Mouse (Mus musculus): ENCODE data around the gene Cdh13. TPM values are rescaled to one million over a fixed set of nuclear protein-coding genes. Genes with fewer than 3 reads are reported as not detected.
A peak's percentile ranks its signal among the peaks of the same experiment; 100 is the strongest.

Gene Cdh13
- polyA plus RNA-seq, 1 experiment from 2014 or later, result 101 TPM

DNA sequence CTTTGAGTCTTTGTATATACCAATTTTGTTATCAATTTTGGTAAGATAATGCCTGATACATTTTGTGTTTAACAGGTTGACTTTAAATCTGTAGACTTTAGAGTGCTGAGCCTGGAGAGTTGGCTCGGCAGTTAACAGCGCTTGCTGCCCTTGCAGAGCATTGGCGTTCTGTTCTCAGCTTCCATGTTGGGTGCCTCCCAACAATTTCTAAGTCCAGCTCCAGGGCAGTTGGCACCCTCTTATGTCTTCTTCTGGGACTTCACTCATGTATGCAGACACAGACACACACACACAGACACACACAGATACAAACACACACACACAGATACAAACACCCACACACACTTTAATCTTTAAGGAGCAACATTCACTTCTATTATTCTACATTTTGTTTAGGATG, 672.6 kb downstream of the Cdh13 start:
- H3K27me3 ChIP-seq (replicated peaks; ENCODE audit: control insufficient read depth, insufficient read depth, low read length), result no peaks in the 10 kb centered on the region
- H3K4me2 ChIP-seq (ENCODE audit: low read length), result no peak overlapping the region
- no peak overlapping the region for H3K4me3 ChIP-seq (ENCODE audit: low read depth, low read length)
- H3K9ac ChIP-seq (ENCODE audit: low read length), result no peak overlapping the region
- DNase-seq (ENCODE audit: low spot score) (no peak), ATAC-seq (no peak)
- no peaks in the 10 kb centered on the region for H3K4me1 ChIP-seq (ENCODE audit: control insufficient read depth, insufficient read depth, low read length)
- H3K9me3 ChIP-seq (replicated peaks; ENCODE audit: control insufficient read depth, low read length), result no peaks in the 10 kb centered on the region
- no peak overlapping the region for H3K27ac ChIP-seq (ENCODE audit: low read depth, low read length)
- no peaks in the 10 kb centered on the region for H3K36me3 ChIP-seq (ENCODE audit: control insufficient read depth, insufficient read depth, low read length)
- 84% methylated on average over 3 of the region's 3 CpGs for WGBS

- Histone ChIP-seq H3K27ac (ENCODE audit: low read depth, low read length) (no peak overlapping the region; the same call in 1 of the 2 replicates), H3K9ac (ENCODE audit: low read length) (no peak overlapping the region), H3K4me1 (ENCODE audit: control insufficient read depth, insufficient read depth, low read length) (no peaks in the 10 kb centered on the region), H3K9me3 (replicated peaks; ENCODE audit: control insufficient read depth, low read length) (no peaks in the 10 kb centered on the region), H3K27me3 (replicated peaks; ENCODE audit: control insufficient read depth, insufficient read depth, low read length) (no peaks in the 10 kb centered on the region), H3K4me3 (ENCODE audit: low read depth, low read length) (no peak overlapping the region), H3K36me3 (ENCODE audit: control insufficient read depth, insufficient read depth, low read length) (no peaks in the 10 kb centered on the region), H3K4me2 (ENCODE audit: low read length) (no peak overlapping the region)
- 72% methylated on average over 15 of the region's 15 CpGs for WGBS
- ATAC-seq, result no peak
- DNase-seq (ENCODE audit: low spot score), result peak; percentile 51
Observed at GRCm38 (mm10) chr8:118961877-118962545, 678.5 kb downstream of the Cdh13 start.

- Histone ChIP-seq H3K4me2 (ENCODE audit: low read length) (no peak overlapping the region), H3K27me3 (replicated peaks; ENCODE audit: control insufficient read depth, insufficient read depth, low read length) (no peaks in the 10 kb centered on the region), H3K27ac (ENCODE audit: low read depth, low read length) (no peak overlapping the region), H3K4me1 (ENCODE audit: control insufficient read depth, insufficient read depth, low read length) (no peaks in the 10 kb centered on the region), H3K9ac (ENCODE audit: low read length) (no peak overlapping the region), H3K4me3 (ENCODE audit: low read depth, low read length) (no peak overlapping the region), H3K9me3 (replicated peaks; ENCODE audit: control insufficient read depth, low read length) (no peaks in the 10 kb centered on the region), H3K36me3 (ENCODE audit: control insufficient read depth, insufficient read depth, low read length) (no peaks in the 10 kb centered on the region)
- ATAC-seq, result no peak
- DNase-seq (ENCODE audit: low spot score), result no peak
- 88% methylated on average over 15 of the region's 15 CpGs for WGBS
Observed at GRCm38 (mm10) chr8:118965101-118965840, 681.7 kb downstream of the Cdh13 start.

DNA sequence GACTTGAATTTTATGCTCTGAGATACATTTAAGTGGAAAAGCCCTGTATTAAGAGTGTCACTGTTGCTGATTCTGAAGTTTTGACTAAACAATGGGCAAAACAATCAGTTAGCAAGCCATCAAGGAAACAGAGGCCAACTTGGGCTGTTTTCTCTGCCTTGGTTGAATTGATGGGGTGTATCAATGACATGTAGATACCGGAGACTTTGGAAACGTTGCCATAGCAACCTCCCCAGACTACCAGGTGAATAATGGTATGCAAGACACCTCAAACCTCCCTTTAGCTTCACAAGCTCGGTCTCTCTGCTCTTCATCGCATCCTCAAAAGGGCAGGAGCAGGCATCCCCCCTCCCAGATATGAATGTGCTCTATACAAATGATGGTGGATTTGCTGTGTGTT, 685.4 kb downstream of the Cdh13 start:
- no peaks in the 10 kb centered on the region for H3K4me1 ChIP-seq (ENCODE audit: control insufficient read depth, insufficient read depth, low read length)
- no peaks in the 10 kb centered on the region for H3K27me3 ChIP-seq (replicated peaks; ENCODE audit: control insufficient read depth, insufficient read depth, low read length)
- no peak overlapping the region for H3K27ac ChIP-seq (ENCODE audit: low read depth, low read length)
- 77% methylated on average over 4 of the region's 4 CpGs for WGBS
- no peaks in the 10 kb centered on the region for H3K9me3 ChIP-seq (replicated peaks; ENCODE audit: control insufficient read depth, low read length)
- ATAC-seq (no peak), DNase-seq (ENCODE audit: low spot score) (peak; percentile 39)
- no peaks in the 10 kb centered on the region for H3K36me3 ChIP-seq (ENCODE audit: control insufficient read depth, insufficient read depth, low read length)
- H3K9ac ChIP-seq (ENCODE audit: low read length), result no peak overlapping the region
- H3K4me2 ChIP-seq (ENCODE audit: low read length), result no peak overlapping the region
- no peak overlapping the region for H3K4me3 ChIP-seq (ENCODE audit: low read depth, low read length)

- Histone ChIP-seq H3K27ac (ENCODE audit: low read depth, low read length) (no peak overlapping the region), H3K9me3 (replicated peaks; ENCODE audit: control insufficient read depth, low read length) (no peaks in the 10 kb centered on the region), H3K4me1 (ENCODE audit: control insufficient read depth, insufficient read depth, low read length) (no peaks in the 10 kb centered on the region), H3K4me3 (ENCODE audit: low read depth, low read length) (no peak overlapping the region), H3K4me2 (ENCODE audit: low read length) (no peak overlapping the region), H3K36me3 (ENCODE audit: control insufficient read depth, insufficient read depth, low read length) (no peaks in the 10 kb centered on the region), H3K27me3 (replicated peaks; ENCODE audit: control insufficient read depth, insufficient read depth, low read length) (no peaks in the 10 kb centered on the region), H3K9ac (ENCODE audit: low read length) (no peak overlapping the region)
- ATAC-seq (no peak), DNase-seq (ENCODE audit: low spot score) (peak; percentile 43)
- 22% methylated on average over 5 of the region's 5 CpGs for WGBS
Observed at GRCm38 (mm10) chr8:118979800-118980199, 696.3 kb downstream of the Cdh13 start.

DNA sequence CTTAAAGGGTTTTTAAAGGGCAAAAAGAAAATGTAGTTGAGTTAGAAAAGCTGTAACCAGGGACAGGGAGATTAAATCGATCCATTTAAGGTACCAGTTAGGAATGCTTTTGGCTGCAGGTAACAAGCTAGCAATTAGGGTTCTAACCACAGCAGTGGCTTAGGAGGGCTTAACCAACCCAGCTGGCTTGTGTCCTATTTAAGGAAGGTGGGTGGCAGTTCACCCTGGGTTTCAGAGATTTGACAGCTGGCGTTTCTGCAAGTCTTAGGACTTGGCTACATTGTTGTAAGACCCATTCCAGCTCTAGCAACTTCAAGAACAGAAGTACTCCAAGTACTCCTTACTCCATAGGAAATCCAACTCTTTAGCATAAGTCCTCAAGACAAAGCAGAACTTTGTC, 700.2 kb downstream of the Cdh13 start:
- Histone ChIP-seq H3K4me2 (ENCODE audit: low read length) (no peak overlapping the region), H3K36me3 (ENCODE audit: control insufficient read depth, insufficient read depth, low read length) (no peaks in the 10 kb centered on the region), H3K27me3 (replicated peaks; ENCODE audit: control insufficient read depth, insufficient read depth, low read length) (no peaks in the 10 kb centered on the region), H3K9ac (ENCODE audit: low read length) (no peak overlapping the region), H3K27ac (ENCODE audit: low read depth, low read length) (no peak overlapping the region), H3K4me3 (ENCODE audit: low read depth, low read length) (no peak overlapping the region), H3K9me3 (replicated peaks; ENCODE audit: control insufficient read depth, low read length) (no peaks in the 10 kb centered on the region), H3K4me1 (ENCODE audit: control insufficient read depth, insufficient read depth, low read length) (no peaks in the 10 kb centered on the region)
- ATAC-seq, result no peak
- no peak for DNase-seq (ENCODE audit: low spot score)
- 78% methylated on average over 2 of the region's 2 CpGs for WGBS

DNA sequence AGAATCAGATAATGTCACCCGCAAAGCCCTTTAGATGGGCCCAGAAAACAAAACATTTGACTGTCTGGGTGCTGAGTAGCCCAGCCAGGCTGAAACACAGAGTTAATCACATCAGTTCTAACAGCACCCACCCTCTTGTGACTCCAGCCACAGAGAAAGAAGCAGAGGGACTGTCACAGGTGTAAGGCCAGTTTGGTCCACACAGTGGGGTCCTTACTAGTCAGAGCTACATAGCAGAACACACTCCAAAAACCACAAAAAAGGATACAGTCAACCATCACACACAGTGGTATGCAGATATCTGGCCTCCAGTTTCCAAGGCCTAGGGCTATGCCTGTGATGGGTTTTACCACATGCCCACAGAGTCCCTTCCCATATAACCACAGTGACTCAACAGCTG, 703.3 kb downstream of the Cdh13 start:
- Histone ChIP-seq H3K9me3 (replicated peaks; ENCODE audit: control insufficient read depth, low read length) (0 out of 2 replicates have a peak, but pooled peaks cover 2% of the 10 kb centered on the region), H3K4me2 (ENCODE audit: low read length) (no peak overlapping the region), H3K9ac (ENCODE audit: low read length) (no peak overlapping the region), H3K27ac (ENCODE audit: low read depth, low read length) (no peak overlapping the region), H3K36me3 (ENCODE audit: control insufficient read depth, insufficient read depth, low read length) (no peaks in the 10 kb centered on the region), H3K27me3 (replicated peaks; ENCODE audit: control insufficient read depth, insufficient read depth, low read length) (no peaks in the 10 kb centered on the region), H3K4me1 (ENCODE audit: control insufficient read depth, insufficient read depth, low read length) (no peaks in the 10 kb centered on the region), H3K4me3 (ENCODE audit: low read depth, low read length) (no peak overlapping the region)
- ATAC-seq, result no peak
- 87% methylated on average over 1 of the region's 1 CpGs for WGBS
- DNase-seq (ENCODE audit: low spot score), result no peak

- peak; percentile 74 for ATAC-seq
Observed at GRCm38 (mm10) chr8:118995641-118996188, 712.2 kb downstream of the Cdh13 start.

GRCm38 (mm10) chr8:119000595-119000994, 717.1 kb downstream of the Cdh13 start:
- Histone ChIP-seq H3K27ac (ENCODE audit: low read depth, low read length) (no peak overlapping the region), H3K4me1 (ENCODE audit: control insufficient read depth, insufficient read depth, low read length) (no peaks in the 10 kb centered on the region), H3K27me3 (replicated peaks; ENCODE audit: control insufficient read depth, insufficient read depth, low read length) (no peaks in the 10 kb centered on the region), H3K9me3 (replicated peaks; ENCODE audit: control insufficient read depth, low read length) (no peaks in the 10 kb centered on the region), H3K4me3 (ENCODE audit: low read depth, low read length) (no peak overlapping the region), H3K36me3 (ENCODE audit: control insufficient read depth, insufficient read depth, low read length) (no peaks in the 10 kb centered on the region), H3K9ac (ENCODE audit: low read length) (no peak overlapping the region), H3K4me2 (ENCODE audit: low read length) (no peak overlapping the region)
- DNase-seq (ENCODE audit: low spot score), result no peak
- WGBS, result 76% methylated on average over 1 of the region's 1 CpGs
- no peak for ATAC-seq

More at GRCm38 (mm10) chr8:118995641-118996188, 712.2 kb downstream of the Cdh13 start:
- Histone ChIP-seq H3K27ac (ENCODE audit: low read depth, low read length) (no peak overlapping the region), H3K36me3 (ENCODE audit: control insufficient read depth, insufficient read depth, low read length) (no peaks in the 10 kb centered on the region), H3K4me2 (ENCODE audit: low read length) (no peak overlapping the region), H3K4me3 (ENCODE audit: low read depth, low read length) (no peak overlapping the region), H3K4me1 (ENCODE audit: control insufficient read depth, insufficient read depth, low read length) (no peaks in the 10 kb centered on the region), H3K9me3 (replicated peaks; ENCODE audit: control insufficient read depth, low read length) (no peaks in the 10 kb centered on the region), H3K27me3 (replicated peaks; ENCODE audit: control insufficient read depth, insufficient read depth, low read length) (no peaks in the 10 kb centered on the region), H3K9ac (ENCODE audit: low read length) (no peak overlapping the region)
- WGBS, result 55% methylated on average over 11 of the region's 11 CpGs
- peak; percentile 73 for DNase-seq (ENCODE audit: low spot score)

All from forebrain, embryonic 14.5 days (tissue).